Comparison of ENCODE assay signal across 11 mouse cellular contexts in genomic region chr8:15201556-15201955, GRCm38 (mm10).
"Had no signal": no experiment of that assay in that cellular context is flagged by ENCODE, and none has a peak within 500 bp of the region (broad histone marks: within the 10 kb centered on the region; RNA-seq: fewer than 3 reads in every experiment).

No protein-coding gene starts in this region.

- ATAC-seq: midbrain, embryonic 13.5 days; midbrain, embryonic 16.5 days had no signal

- DNase-seq: kidney, postnatal 25 days; layer of hippocampus, adult 9-11 months; lung, adult 18-20 months; lung, postnatal 10 days; lung, postnatal 36 days; retina, postnatal 1 day; right cerebral cortex, postnatal 25 days; spleen, adult 18-20 months; thymus, postnatal 25 days had no signal
